Mouse (Mus musculus) ES-E14 (cell line): ENCODE data around the gene Cyp2ab1. TPM values are rescaled to one million over a fixed set of nuclear protein-coding genes. Genes with fewer than 3 reads are reported as not detected.

Experiments
- DNase-seq: peaks from one replicate; pipeline ENCODE4 v3.0.0-alpha.2; 2013; ENCODE audit warnings: low read depth, low spot score
- H3K27ac ChIP-seq: 2 replicates; pipeline ENCODE4 v1.5.1; 2012; ENCODE audit warnings: low read depth, mild to moderate bottlenecking, low read length, moderate library complexity, mixed read lengths; ENCODE audit not compliant: poor library complexity, insufficient read depth, severe bottlenecking
- H3K36me3 ChIP-seq: 2 replicates; pipeline ENCODE4 v1.6.1; 2012; ENCODE audit warnings: mild to moderate bottlenecking, low read length, moderate library complexity, mixed read lengths; ENCODE audit not compliant: control insufficient read depth, poor library complexity, insufficient read depth, severe bottlenecking
- H3K4me1 ChIP-seq, 2 experiments: fragments of 150-350 bp in 1 of 2; sonication (generic) in 1 of 2; 2 replicates each; pipeline ENCODE4 v1.6.1; 2012; ENCODE audit warnings: low read length in 2 of 2, mild to moderate bottlenecking in 1 of 2, mixed read lengths in 1 of 2; ENCODE audit not compliant: control insufficient read depth in 2 of 2, insufficient read depth in 2 of 2, poor library complexity in 1 of 2
- H3K4me3 ChIP-seq, 2 experiments: fragments of 150-350 bp in 1 of 2; sonication (generic) in 1 of 2; 2 replicates each; pipeline ENCODE4 v1.5.1; 2012; ENCODE audit warnings: low read length in 2 of 2, low read depth in 1 of 2, mild to moderate bottlenecking in 1 of 2, mixed read lengths in 1 of 2; ENCODE audit not compliant: insufficient read depth in 1 of 2, poor library complexity in 1 of 2, severe bottlenecking in 1 of 2
- H3K9ac ChIP-seq: 2 replicates; pipeline ENCODE4 v1.6.1; 2012; ENCODE audit warnings: low read depth, mild to moderate bottlenecking, low read length, mixed read lengths; ENCODE audit not compliant: poor library complexity, insufficient read depth, severe bottlenecking
- H3K9me3 ChIP-seq: fragments of 150-350 bp; sonication (generic); 2 replicates; pipeline ENCODE4 v1.6.1; 2012; ENCODE audit warnings: low read depth, mild to moderate bottlenecking, low read length; ENCODE audit not compliant: control insufficient read depth, insufficient read depth
- CHD2 ChIP-seq: IDR thresholded peaks from 2 replicates; pipeline ENCODE4 v1.6.1; 2014; ENCODE audit warnings: mild to moderate bottlenecking, low read depth, low read length, inconsistent platforms
- HCFC1 ChIP-seq: IDR thresholded peaks from 2 replicates; pipeline ENCODE4 v1.6.1; 2012; ENCODE audit warnings: low read length, inconsistent platforms, borderline replicate concordance; ENCODE audit not compliant: insufficient read depth
- MAFK ChIP-seq: IDR thresholded peaks from 2 replicates; pipeline ENCODE4 v1.6.1; 2014; ENCODE audit warnings: mild to moderate bottlenecking, low read depth, low read length, inconsistent platforms; ENCODE audit not compliant: insufficient read depth
- ZC3H11A ChIP-seq: IDR thresholded peaks from 2 replicates; pipeline ENCODE4 v1.6.1; 2012; ENCODE audit warnings: low read depth, mild to moderate bottlenecking, inconsistent platforms, low read length, borderline replicate concordance
- ZNF384 ChIP-seq: IDR thresholded peaks from 2 replicates; pipeline ENCODE4 v1.6.1; 2012; ENCODE audit warnings: low read depth, low read length, inconsistent platforms
- in situ Hi-C, 2 experiments: fragments of 600-800 bp; cut with MboI; formaldehyde crosslinking; loops; one replicate each; pipeline ENCODE4 v1.15.1; 2025; ENCODE audit warnings: low sequenced_read_pairs in 2 of 2, inconsistent platforms in 1 of 2; ENCODE audit not compliant: unreplicated experiment in 2 of 2
- total RNA-seq: library from RNA; depleted of rRNA; stranded (reverse); fragments of 300-350 nt; gene quantifications from 2 replicates; pipeline ENCODE4 v1.2.3, GENCODE M21; 2012; rRNA removed

Cyp2ab1 gene
- total RNA-seq, 1 experiment = 0.36 TPM

DNA sequence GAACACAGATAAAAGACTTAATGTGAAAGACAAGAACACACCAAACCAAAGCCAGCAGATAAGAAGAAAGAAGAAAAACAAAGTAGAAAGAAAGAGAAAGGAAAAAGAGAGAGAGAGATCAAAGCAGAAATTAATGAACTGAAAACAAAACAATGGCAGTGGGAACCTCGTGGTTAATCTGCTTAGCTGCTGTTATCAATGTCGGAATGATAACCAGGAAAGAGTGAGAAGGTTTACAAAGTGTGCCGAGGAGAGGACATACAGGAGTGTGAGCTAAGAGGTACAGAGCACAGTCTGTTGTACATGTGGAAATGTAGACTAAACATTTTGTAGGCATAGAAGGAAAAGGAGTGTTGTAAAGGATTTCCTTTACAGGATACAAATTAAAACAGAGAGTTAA lies 52.2 kb downstream of the Cyp2ab1 start:
- Histone ChIP-seq H3K9ac (no peak overlapping the region), H3K36me3 (no peaks in the 10 kb centered on the region), H3K9me3 (no peaks in the 10 kb centered on the region), H3K4me1 (no peaks in the 10 kb centered on the region), H3K27ac (no peak overlapping the region), H3K4me3 (no peak overlapping the region)
- in situ Hi-C loops = no loop called here
- DNase-seq = no peak
- TF ChIP-seq HCFC1 = no peak
- no peak for TF ChIP-seq ZC3H11A
- no peak for TF ChIP-seq ZNF384
- no peak for TF ChIP-seq CHD2
- TF ChIP-seq MAFK = no peak

DNA sequence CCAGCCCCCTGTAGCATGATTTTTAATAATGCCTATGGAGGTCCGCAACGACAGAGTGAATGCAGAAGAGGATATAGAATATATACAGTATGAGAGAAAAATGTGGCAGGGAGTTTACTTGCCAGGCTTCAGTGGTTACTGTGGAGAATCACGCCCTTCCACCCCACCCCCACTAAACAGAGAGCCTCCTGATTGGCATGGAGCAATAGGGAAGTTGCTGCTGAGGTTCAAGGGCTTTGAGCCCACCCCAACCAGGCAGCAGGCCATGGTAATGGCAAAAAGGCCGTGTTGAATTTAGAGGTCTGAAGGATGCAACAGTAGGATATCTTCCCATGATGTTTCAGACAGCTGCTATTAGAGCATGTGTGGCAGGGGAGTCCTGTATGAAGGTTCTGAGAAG lies 53.9 kb downstream of the Cyp2ab1 start:
- no peaks in the 10 kb centered on the region for H3K9me3 ChIP-seq
- in situ Hi-C loops = no loop called here
- DNase-seq = no peak
- H3K4me1 ChIP-seq = no peaks in the 10 kb centered on the region
- no peak overlapping the region for H3K4me3 ChIP-seq
- H3K36me3 ChIP-seq = no peaks in the 10 kb centered on the region
- TF ChIP-seq ZC3H11A (no peak), MAFK (no peak), ZNF384 (no peak), HCFC1 (no peak), CHD2 (no peak)
- no peak overlapping the region for H3K9ac ChIP-seq
- H3K27ac ChIP-seq = no peak overlapping the region

- Histone ChIP-seq H3K27ac (no peak overlapping the region), H3K4me1 (no peaks in the 10 kb centered on the region), H3K9ac (no peak overlapping the region), H3K9me3 (no peaks in the 10 kb centered on the region), H3K4me3 (no peak overlapping the region), H3K36me3 (no peaks in the 10 kb centered on the region)
- in situ Hi-C loops = no loop called here
- no peak for DNase-seq
- no peak for TF ChIP-seq CHD2
- no peak for TF ChIP-seq ZC3H11A
Observed at GRCm38 (mm10) chr16:20265089-20265488, 60.1 kb downstream of the Cyp2ab1 start.

Other genes starting within 250 kb of the Cyp2ab1 start
- gene Klhl24, start 227.9 kb downstream of the Cyp2ab1 start, total RNA-seq = 21.9 and 32.2 TPM in 2 replicates
- 52.1 and 63.7 TPM in 2 replicates for gene Yeats2, start 184.3 kb downstream of the Cyp2ab1 start, total RNA-seq
- gene Map6d1, start 84.0 kb downstream of the Cyp2ab1 start, total RNA-seq = 0.58 and 0.62 TPM in 2 replicates
- gene Parl, start 23.0 kb downstream of the Cyp2ab1 start, total RNA-seq = 118 and 120 TPM in 2 replicates
- gene Abcc5, start 101.0 kb upstream of the Cyp2ab1 start, total RNA-seq = 159 and 168 TPM in 2 replicates
- gene Eif2b5, start 173.4 kb upstream of the Cyp2ab1 start, total RNA-seq = 159 and 173 TPM in 2 replicates
- 10.6 and 10.8 TPM in 2 replicates for gene Dvl3, start 191.6 kb upstream of the Cyp2ab1 start, total RNA-seq
- gene Ap2m1, start 210.1 kb upstream of the Cyp2ab1 start, total RNA-seq = 170 and 236 TPM in 2 replicates
- 49.8 and 64.0 TPM in 2 replicates for gene Abcf3, start 223.2 kb upstream of the Cyp2ab1 start, total RNA-seq